Mouse (Mus musculus) hindbrain, embryonic 15.5 days (tissue): Measurements from ENCODE around the gene Qk. TPM values are rescaled to one million over a fixed set of nuclear protein-coding genes. Genes with fewer than 3 reads are reported as not detected.

Experiments used
- ATAC-seq: fragments of 200-750 bp; cut with Nextera tagmentation; 2 replicates; pipeline ENCODE4 v1.8.0; 2017; ENCODE audit warnings: low read depth, moderate number of reproducible peaks, moderate TSS enrichment; ENCODE audit not compliant: low FRiP score
- H3K27ac ChIP-seq: fragments of 300-500 bp; sonication (generic); replicated peaks from 2 replicates; pipeline ENCODE4 v1.5.1; 2015; ENCODE audit warnings: mild to moderate bottlenecking, inconsistent platforms
- H3K27me3 ChIP-seq: fragments of 300-500 bp; sonication (generic); 2 replicates; pipeline ENCODE4 v1.6.1; 2015; ENCODE audit warnings: control low read depth, inconsistent platforms
- H3K36me3 ChIP-seq: fragments of 300-500 bp; sonication (generic); 2 replicates; pipeline ENCODE4 v1.6.1; 2015; ENCODE audit warnings: control low read depth, inconsistent platforms
- H3K4me1 ChIP-seq: fragments of 300-500 bp; sonication (generic); replicated peaks from 2 replicates; pipeline ENCODE4 v1.6.1; 2015; ENCODE audit warnings: control low read depth, inconsistent platforms
- H3K4me2 ChIP-seq: fragments of 300-500 bp; sonication (generic); 2 replicates; pipeline ENCODE4 v1.6.1; 2015; ENCODE audit warnings: moderate library complexity, mild to moderate bottlenecking, inconsistent platforms
- H3K4me3 ChIP-seq: fragments of 300-500 bp; sonication (generic); 2 replicates; pipeline ENCODE4 v1.5.1; 2015; ENCODE audit warnings: mild to moderate bottlenecking, inconsistent platforms
- H3K9ac ChIP-seq: fragments of 300-500 bp; sonication (generic); 2 replicates; pipeline ENCODE4 v1.6.1; 2015; ENCODE audit warnings: inconsistent platforms
- H3K9me3 ChIP-seq: fragments of 300-500 bp; sonication (generic); 2 replicates; pipeline ENCODE4 v1.6.1; 2016; ENCODE audit warnings: control low read depth, inconsistent platforms
- WGBS: fragments of 180-500 bp; shearing (Covaris S2); methylation state at CpG from one replicate; pipeline ENCODE4 v1.1.7; 2015; 5-methylcytosine and 5-hydroxymethylcytosine counted together
- polyA plus RNA-seq: library from polyadenylated mRNA; unstranded; fragments of >200 nt; fragmentation: Nextera tagmentation; extraction: Ambion mirVana; gene quantifications from 2 replicates; pipeline ENCODE4 v1.2.1, GENCODE M21; 2015

The Qk gene
- polyA plus RNA-seq, 1 experiment from 2014 or later, result 47.2 TPM

GRCm38 (mm10) chr17:10300968-10301795 lies 18.5 kb downstream of the Qk start:
- Histone ChIP-seq H3K36me3 (no peaks in the 10 kb centered on the region), H3K27me3 (no peaks in the 10 kb centered on the region), H3K9ac (no peak overlapping the region), H3K4me3 (no peak overlapping the region), H3K27ac (no peak overlapping the region), H3K4me2 (peak overlapping the region; percentile 26), H3K4me1 (peaks cover 15% of the 10 kb centered on the region; the same call in 1 of the 2 replicates), H3K9me3 (no peaks in the 10 kb centered on the region)
- WGBS, result 51% methylated on average over 4 of the region's 4 CpGs
- ATAC-seq, result no peak

GRCm38 (mm10) chr17:10299396-10299795 lies 20.3 kb downstream of the Qk start:
- no peak overlapping the region for H3K9ac ChIP-seq
- no peaks in the 10 kb centered on the region for H3K27me3 ChIP-seq
- H3K36me3 ChIP-seq, result no peaks in the 10 kb centered on the region
- 0 out of 2 replicates have a peak overlapping the region, but pooled peaks have one; percentile 17 for H3K4me2 ChIP-seq
- peaks cover 15% of the 10 kb centered on the region; the same call in 1 of the 2 replicates for H3K4me1 ChIP-seq
- H3K9me3 ChIP-seq, result no peaks in the 10 kb centered on the region
- H3K4me3 ChIP-seq, result no peak overlapping the region
- 76% methylated on average over 1 of the region's 1 CpGs for WGBS
- ATAC-seq, result no peak
- no peak overlapping the region for H3K27ac ChIP-seq

- H3K9me3 ChIP-seq, result no peaks in the 10 kb centered on the region
- H3K27ac ChIP-seq, result no peak overlapping the region
- H3K4me2 ChIP-seq, result no peak overlapping the region
- peaks cover 5% of the 10 kb centered on the region for H3K4me1 ChIP-seq
- H3K4me3 ChIP-seq, result no peak overlapping the region
- H3K9ac ChIP-seq, result no peak overlapping the region
- H3K36me3 ChIP-seq, result no peaks in the 10 kb centered on the region
- 63% methylated on average over 2 of the region's 2 CpGs for WGBS
- ATAC-seq, result no peak
- no peaks in the 10 kb centered on the region for H3K27me3 ChIP-seq
Observed at GRCm38 (mm10) chr17:10292520-10292919, 27.1 kb downstream of the Qk start.

GRCm38 (mm10) chr17:10284772-10285171 lies 34.9 kb downstream of the Qk start:
- no peaks in the 10 kb centered on the region for H3K27me3 ChIP-seq
- 37% methylated on average over 2 of the region's 2 CpGs for whole genome bisulfite sequencing
- H3K27ac ChIP-seq, result no peak overlapping the region
- H3K36me3 ChIP-seq, result no peaks in the 10 kb centered on the region
- H3K4me3 ChIP-seq, result no peak overlapping the region
- H3K4me1 ChIP-seq, result peaks cover 23% of the 10 kb centered on the region
- ATAC-seq, result peak; percentile 42; the same call in 1 of the 2 replicates
- no peaks in the 10 kb centered on the region for H3K9me3 ChIP-seq
- no peak overlapping the region for H3K9ac ChIP-seq
- peak overlapping the region; percentile 25; the same call in 1 of the 2 replicates for H3K4me2 ChIP-seq

- Histone ChIP-seq H3K36me3 (no peaks in the 10 kb centered on the region), H3K4me3 (no peak overlapping the region), H3K4me1 (peaks cover under 1% of the 10 kb centered on the region), H3K27ac (no peak overlapping the region), H3K4me2 (no peak overlapping the region), H3K9me3 (no peaks in the 10 kb centered on the region), H3K27me3 (no peaks in the 10 kb centered on the region), H3K9ac (no peak overlapping the region)
- no peak for ATAC-seq
- WGBS, result 72% methylated on average over 2 of the region's 2 CpGs
Observed at GRCm38 (mm10) chr17:10279532-10279931, 40.1 kb downstream of the Qk start.

GRCm38 (mm10) chr17:10269518-10269917 lies 50.1 kb downstream of the Qk start:
- H3K4me2 ChIP-seq, result no peak overlapping the region
- peaks cover 4% of the 10 kb centered on the region for H3K4me1 ChIP-seq
- no peak overlapping the region for H3K9ac ChIP-seq
- 25% methylated on average over 3 of the region's 3 CpGs for WGBS
- H3K36me3 ChIP-seq, result no peaks in the 10 kb centered on the region
- no peak for ATAC-seq
- H3K9me3 ChIP-seq, result no peaks in the 10 kb centered on the region
- no peaks in the 10 kb centered on the region for H3K27me3 ChIP-seq
- H3K27ac ChIP-seq, result no peak overlapping the region
- H3K4me3 ChIP-seq, result no peak overlapping the region

- no peak overlapping the region for H3K4me2 ChIP-seq
- H3K4me3 ChIP-seq, result no peak overlapping the region
- no peak overlapping the region for H3K9ac ChIP-seq
- 72% methylated on average over 1 of the region's 1 CpGs for WGBS
- H3K4me1 ChIP-seq, result peaks cover 4% of the 10 kb centered on the region
- H3K27me3 ChIP-seq, result no peaks in the 10 kb centered on the region
- H3K36me3 ChIP-seq, result no peaks in the 10 kb centered on the region
- no peak overlapping the region for H3K27ac ChIP-seq
- no peak for ATAC-seq
- H3K9me3 ChIP-seq, result no peaks in the 10 kb centered on the region
Observed at GRCm38 (mm10) chr17:10268468-10268867, 51.2 kb downstream of the Qk start.

- Histone ChIP-seq H3K9ac (no peak overlapping the region), H3K4me2 (no peak overlapping the region), H3K9me3 (no peaks in the 10 kb centered on the region), H3K27ac (no peak overlapping the region), H3K36me3 (no peaks in the 10 kb centered on the region), H3K4me3 (no peak overlapping the region), H3K27me3 (no peaks in the 10 kb centered on the region), H3K4me1 (peaks cover 4% of the 10 kb centered on the region)
- WGBS, result 76% methylated on average over 4 of the region's 4 CpGs
- ATAC-seq, result no peak
Observed at GRCm38 (mm10) chr17:10266207-10266606, 53.4 kb downstream of the Qk start.

GRCm38 (mm10) chr17:10251252-10251958 lies 68.2 kb downstream of the Qk start:
- Histone ChIP-seq H3K4me1 (peaks cover 14% of the 10 kb centered on the region), H3K4me3 (no peak overlapping the region), H3K27me3 (no peaks in the 10 kb centered on the region), H3K36me3 (no peaks in the 10 kb centered on the region), H3K27ac (peak overlapping the region; percentile 5; the same call in 1 of the 2 replicates), H3K4me2 (no peak overlapping the region), H3K9me3 (no peaks in the 10 kb centered on the region), H3K9ac (no peak overlapping the region)
- no peak for ATAC-seq
- WGBS, result 45% methylated on average over 4 of the region's 4 CpGs

- Histone ChIP-seq H3K27ac (no peak overlapping the region), H3K9ac (no peak overlapping the region), H3K4me1 (peaks cover 12% of the 10 kb centered on the region), H3K4me2 (no peak overlapping the region), H3K27me3 (no peaks in the 10 kb centered on the region), H3K36me3 (no peaks in the 10 kb centered on the region), H3K9me3 (no peaks in the 10 kb centered on the region), H3K4me3 (no peak overlapping the region)
- 90% methylated on average over 1 of the region's 1 CpGs for WGBS
- ATAC-seq, result no peak
Observed at GRCm38 (mm10) chr17:10240081-10240480, 79.6 kb downstream of the Qk start.

GRCm38 (mm10) chr17:10236595-10236994 lies 83.1 kb downstream of the Qk start:
- Histone ChIP-seq H3K4me2 (no peak overlapping the region), H3K4me3 (no peak overlapping the region), H3K4me1 (peaks cover 3% of the 10 kb centered on the region), H3K9ac (no peak overlapping the region), H3K9me3 (no peaks in the 10 kb centered on the region), H3K27me3 (no peaks in the 10 kb centered on the region), H3K27ac (no peak overlapping the region), H3K36me3 (no peaks in the 10 kb centered on the region)
- 93% methylated on average over 2 of the region's 2 CpGs for WGBS
- no peak for ATAC-seq

GRCm38 (mm10) chr17:10232406-10232805 lies 87.2 kb downstream of the Qk start:
- Histone ChIP-seq H3K4me2 (no peak overlapping the region), H3K4me1 (0 out of 2 replicates have a peak, but pooled peaks cover 4% of the 10 kb centered on the region), H3K27ac (no peak overlapping the region), H3K36me3 (no peaks in the 10 kb centered on the region), H3K27me3 (no peaks in the 10 kb centered on the region), H3K9ac (no peak overlapping the region), H3K9me3 (no peaks in the 10 kb centered on the region), H3K4me3 (no peak overlapping the region)
- WGBS, result 95% methylated on average over 3 of the region's 3 CpGs
- ATAC-seq, result no peak
